Mouse (Mus musculus) midbrain, embryonic 15.5 days (tissue): Measurements from ENCODE around the gene Btbd35f12. TPM values are rescaled to one million over a fixed set of nuclear protein-coding genes. Genes with fewer than 3 reads are reported as not detected.
"Not testable (repeated sequence)": the region's sequence is repeated elsewhere in the genome, so short reads cannot be mapped to it uniquely, and the experiment has no call there.

Experiments used
- ATAC-seq: fragments of 200-750 bp; cut with Nextera tagmentation; replicated peaks from 2 replicates; pipeline ENCODE4 v1.8.0; 2017; ENCODE audit warnings: moderate TSS enrichment
- H3K27ac ChIP-seq: fragments of 300-500 bp; sonication (generic); 2 replicates; pipeline ENCODE4 v1.5.1; 2015; ENCODE audit warnings: mild to moderate bottlenecking, inconsistent platforms
- H3K27me3 ChIP-seq: fragments of 300-500 bp; sonication (generic); replicated peaks from 2 replicates; pipeline ENCODE4 v1.6.1; 2015; ENCODE audit warnings: inconsistent platforms
- H3K36me3 ChIP-seq: fragments of 300-500 bp; sonication (generic); replicated peaks from 2 replicates; pipeline ENCODE4 v1.6.1; 2015; ENCODE audit warnings: inconsistent platforms
- H3K4me1 ChIP-seq: fragments of 300-500 bp; sonication (generic); 2 replicates; pipeline ENCODE4 v1.6.1; 2015; ENCODE audit warnings: inconsistent platforms
- H3K4me2 ChIP-seq: fragments of 300-500 bp; sonication (generic); 2 replicates; pipeline ENCODE4 v1.6.1; 2015; ENCODE audit warnings: inconsistent platforms, mild to moderate bottlenecking, moderate library complexity
- H3K4me3 ChIP-seq: fragments of 300-500 bp; sonication (generic); 2 replicates; pipeline ENCODE4 v1.5.1; 2015; ENCODE audit warnings: mild to moderate bottlenecking, inconsistent platforms
- H3K9ac ChIP-seq: fragments of 300-500 bp; sonication (generic); 2 replicates; pipeline ENCODE4 v1.6.1; 2015; ENCODE audit warnings: mild to moderate bottlenecking, inconsistent platforms
- H3K9me3 ChIP-seq: fragments of 300-500 bp; sonication (generic); 2 replicates; pipeline ENCODE4 v1.6.1; 2016; ENCODE audit warnings: inconsistent platforms
- WGBS: fragments of 180-500 bp; shearing (Covaris S2); methylation state at CpG from one replicate; pipeline ENCODE4 v1.1.7; 2015; ENCODE audit warnings: mixed read lengths; 5-methylcytosine and 5-hydroxymethylcytosine counted together
- polyA plus RNA-seq: library from polyadenylated mRNA; unstranded; fragments of >200 nt; fragmentation: Nextera tagmentation; extraction: Ambion mirVana; gene quantifications from 2 replicates; pipeline ENCODE4 v1.2.1, GENCODE M21; 2015

The Btbd35f12 gene
- not detected in 2 replicates for polyA plus RNA-seq

GRCm38 (mm10) chrX:33313079-33313478 lies at the start of gene Btbd35f12:
TSS of gene Btbd35f12 (plus strand) at chrX:33313379.
- H3K27ac ChIP-seq, H3K4me3 ChIP-seq, H3K36me3 ChIP-seq, H3K4me1 ChIP-seq, H3K9me3 ChIP-seq, H3K4me2 ChIP-seq, H3K27me3 ChIP-seq, ATAC-seq, H3K9ac ChIP-seq: not testable (repeated sequence)
- no CpG with 5 or more reads among the region's 3 CpGs for WGBS

GRCm38 (mm10) chrX:33353254-33353653 lies 40.1 kb downstream of the Btbd35f12 start:
- H3K4me2 ChIP-seq, H3K27ac ChIP-seq, ATAC-seq, H3K9ac ChIP-seq, H3K36me3 ChIP-seq, H3K4me3 ChIP-seq, H3K27me3 ChIP-seq, H3K4me1 ChIP-seq, H3K9me3 ChIP-seq: not testable (repeated sequence)
- WGBS, result 84% methylated on average over 2 of the region's 2 CpGs

Other genes starting within 250 kb of the Btbd35f12 start
- gene Spin2-ps6, start 78.5 kb upstream of the Btbd35f12 start, polyA plus RNA-seq, result not detected in 2 replicates